In the genomic region with DNA sequence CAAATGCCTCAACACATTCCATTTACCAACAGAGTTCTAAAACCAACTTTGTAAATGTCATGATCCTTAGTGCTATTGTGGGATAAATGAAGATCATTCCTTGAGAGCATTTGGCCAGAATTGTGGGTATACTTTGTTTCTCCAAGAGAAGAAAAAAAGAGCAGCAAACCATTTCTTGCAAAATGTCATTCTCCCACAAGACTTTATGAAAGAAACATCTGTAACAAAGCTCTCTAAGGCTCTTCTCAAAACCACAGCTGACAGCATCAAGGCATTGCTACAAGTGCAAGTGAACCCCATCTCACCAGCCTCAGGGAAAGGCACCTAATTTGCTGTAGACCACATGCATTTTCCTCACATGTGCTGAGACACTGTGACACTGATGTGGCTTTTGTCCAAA, we compare ENCODE assay signal across 23 mouse cellular contexts.
A peak's percentile ranks its signal among the peaks of the same experiment; 100 is the strongest.
DNase-seq lines count a peak whose midpoint lies in the region; ATAC-seq and TF ChIP-seq lines count a peak whose summit lies in the region.
"Had no signal": no experiment of that assay in that cellular context is flagged by ENCODE, and none has a peak within 500 bp of the region (broad histone marks: within the 10 kb centered on the region; RNA-seq: fewer than 3 reads in every experiment).

No protein-coding gene starts in this region.

- no peak overlapping the region for H3K9ac ChIP-seq in forebrain, postnatal 0 days
- no peak overlapping the region for H3K9ac ChIP-seq in forebrain, embryonic 15.5 days (replicated peaks)
- H3K9ac ChIP-seq: embryonic facial prominence, embryonic 12.5 days; heart, embryonic 15.5 days had no signal

- no peak overlapping the region for H3K4me3 ChIP-seq in forebrain, postnatal 0 days (ENCODE audit: low read depth, low read length)
- no peak overlapping the region for H3K4me3 ChIP-seq in forebrain, embryonic 15.5 days
- no peak overlapping the region for H3K4me3 ChIP-seq in left cerebral cortex, adult 2 months
- H3K4me3 ChIP-seq: embryonic facial prominence, embryonic 12.5 days; heart, adult 2 months; heart, embryonic 15.5 days had no signal

- ATAC-seq in forebrain, postnatal 0 days, result no peak
- ATAC-seq in forebrain, embryonic 15.5 days (replicated peaks), result no peak
- ATAC-seq: CD4-positive, CD25-positive, alpha-beta regulatory T cell, adult 4 months; forebrain, embryonic 16.5 days; intestine, embryonic 16.5 days had no signal

- H3K27me3 ChIP-seq in forebrain, postnatal 0 days (ENCODE audit: insufficient read depth, low read length), result no peaks in the 10 kb centered on the region
- H3K27me3 ChIP-seq in forebrain, embryonic 15.5 days, result no peaks in the 10 kb centered on the region
- H3K27me3 ChIP-seq: embryonic facial prominence, embryonic 12.5 days; heart, embryonic 15.5 days had no signal

- H3K4me2 ChIP-seq in forebrain, postnatal 0 days (ENCODE audit: low read depth), result no peak overlapping the region
- no peak overlapping the region for H3K4me2 ChIP-seq in forebrain, embryonic 15.5 days (replicated peaks)
- H3K4me2 ChIP-seq: embryonic facial prominence, embryonic 12.5 days; heart, embryonic 11.5 days; heart, embryonic 15.5 days had no signal

- peak; percentile 4 for DNase-seq in forebrain, postnatal 0 days
- peak; percentile 5 for DNase-seq in left cerebral cortex, postnatal 4 days
- no peak for DNase-seq in left cerebral cortex, adult 2 months (ENCODE audit: extremely low spot score in 1 of 2, low spot score in 2 of 2)
- peak; percentile 93 for DNase-seq in Muller cell, postnatal 12 days (ENCODE audit: inconsistent ontology term)
- peak; percentile 29 for DNase-seq in fibroblast of lung, adult 2 months (ENCODE audit: low read depth)
- no peak for DNase-seq in adipocyte (ENCODE audit: low spot score)
- DNase-seq: adrenal gland, postnatal 14 days; B cell, adult 2 months; cerebellum, adult 18-20 months; cerebellum, adult 9-11 months; embryo, embryonic 11 days; gastrocnemius, postnatal 14 days; heart, adult 2 months; heart, postnatal 14 days; kidney, adult 2 months had no signal

- no peaks in the 10 kb centered on the region for H3K4me1 ChIP-seq in forebrain, postnatal 0 days (ENCODE audit: insufficient read depth)
- H3K4me1 ChIP-seq in forebrain, embryonic 15.5 days, result no peaks in the 10 kb centered on the region
- H3K4me1 ChIP-seq: embryonic facial prominence, embryonic 12.5 days; heart, embryonic 15.5 days had no signal

- no peak overlapping the region for H3K27ac ChIP-seq in forebrain, postnatal 0 days (ENCODE audit: low read depth, low read length)
- H3K27ac ChIP-seq in forebrain, embryonic 15.5 days (replicated peaks), result no peak overlapping the region
- no peak overlapping the region for H3K27ac ChIP-seq in left cerebral cortex, adult 2 months
- H3K27ac ChIP-seq: embryonic facial prominence, embryonic 12.5 days; heart, adult 2 months; heart, embryonic 15.5 days had no signal

- intact Hi-C loops in left cerebral cortex, postnatal 4 days (cut with DNase I), result no loop called here
- intact Hi-C loops in left cerebral cortex, adult 2 months (cut with DNase I), result no loop called here

- no peaks in the 10 kb centered on the region for H3K9me3 ChIP-seq in forebrain, postnatal 0 days (ENCODE audit: low read length)
- H3K9me3 ChIP-seq in forebrain, embryonic 15.5 days, result no peaks in the 10 kb centered on the region
- H3K9me3 ChIP-seq: embryonic facial prominence, embryonic 12.5 days; heart, embryonic 15.5 days had no signal

- H3K36me3 ChIP-seq in forebrain, postnatal 0 days (ENCODE audit: insufficient read depth), result no peaks in the 10 kb centered on the region
- no peaks in the 10 kb centered on the region for H3K36me3 ChIP-seq in forebrain, embryonic 15.5 days
- H3K36me3 ChIP-seq: embryonic facial prominence, embryonic 12.5 days; G1E; heart, embryonic 15.5 days had no signal

- no peak for TF ChIP-seq CTCF in forebrain, postnatal 0 days (IDR thresholded peaks at IDR 0.05; ENCODE audit: low read depth)
- TF ChIP-seq CTCF in left cerebral cortex, adult 2 months (IDR thresholded peaks at IDR 0.05), result no peak

Comparison
In these comparisons a context has a peak if more than half of its experiments do, and no peak if none do; other contexts are left out.
1. DNase-seq: peak in forebrain, postnatal 0 days (single experiment), left cerebral cortex, postnatal 4 days (single experiment), Muller cell, postnatal 12 days (single experiment) and fibroblast of lung, adult 2 months (single experiment); none in left cerebral cortex, adult 2 months (0 of 2) and adipocyte (single experiment).